Mouse (Mus musculus) fibroblast of lung, adult 2 months (primary cell): ENCODE measurements around the gene Fli1.

Source experiments
- DNase-seq: peaks from one replicate; pipeline ENCODE4 v3.0.0-alpha.2; 2011; ENCODE audit warnings: low read depth

Gene Fli1

DNA sequence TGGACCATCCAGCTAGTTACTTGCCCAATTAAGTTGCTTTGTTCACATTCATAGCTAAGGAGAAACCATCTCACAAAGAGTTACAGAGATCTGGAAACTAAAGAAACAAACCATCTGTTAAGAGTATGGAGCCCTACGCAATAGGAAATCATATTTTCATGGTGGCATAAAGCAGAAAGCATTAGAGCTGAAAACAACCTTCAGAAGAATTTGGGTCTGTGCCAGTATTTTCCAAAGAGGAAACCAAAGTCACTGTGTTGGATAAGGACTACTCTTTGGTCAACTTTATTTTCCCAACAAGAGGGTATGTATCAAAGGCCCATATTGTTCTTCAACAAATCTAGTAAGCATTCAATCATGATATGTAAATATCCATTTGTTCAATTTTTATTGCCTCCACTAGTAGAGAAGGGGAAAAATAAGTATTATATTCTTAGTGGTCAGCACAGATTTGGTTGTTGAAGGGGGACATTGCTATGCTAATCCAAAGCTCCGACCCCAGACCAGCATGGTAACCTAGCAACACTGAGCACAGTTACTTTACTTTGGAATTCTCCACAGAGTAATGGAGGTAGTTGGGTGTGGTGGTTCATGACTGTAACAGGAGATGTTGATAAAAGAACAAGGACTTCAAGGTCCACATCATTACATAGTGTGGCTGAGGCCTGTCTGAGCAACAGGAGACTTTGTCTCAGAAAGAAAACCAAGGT, 20.0 kb downstream of the Fli1 start:
- DNase-seq: no peak

DNA sequence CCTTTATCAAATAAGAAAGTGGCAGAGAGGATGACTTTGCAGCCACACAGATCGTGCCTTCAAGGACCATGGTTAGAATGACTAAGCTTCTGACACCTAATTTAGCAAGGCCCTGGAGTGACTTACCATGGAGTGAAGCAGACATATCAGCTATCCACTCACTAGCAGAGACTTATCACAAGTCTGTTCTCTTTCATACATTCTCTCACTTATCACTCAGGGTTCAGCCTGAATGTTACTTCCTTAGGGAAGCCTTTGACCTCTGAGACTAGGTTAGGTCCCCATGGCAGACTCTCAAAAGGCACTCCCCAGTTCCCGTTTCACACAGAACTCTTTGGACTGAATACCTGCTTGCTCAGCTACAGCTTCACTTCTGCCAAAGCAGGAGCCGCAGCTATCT, 21.3 kb downstream of the Fli1 start:
- no peak for DNase-seq

DNA sequence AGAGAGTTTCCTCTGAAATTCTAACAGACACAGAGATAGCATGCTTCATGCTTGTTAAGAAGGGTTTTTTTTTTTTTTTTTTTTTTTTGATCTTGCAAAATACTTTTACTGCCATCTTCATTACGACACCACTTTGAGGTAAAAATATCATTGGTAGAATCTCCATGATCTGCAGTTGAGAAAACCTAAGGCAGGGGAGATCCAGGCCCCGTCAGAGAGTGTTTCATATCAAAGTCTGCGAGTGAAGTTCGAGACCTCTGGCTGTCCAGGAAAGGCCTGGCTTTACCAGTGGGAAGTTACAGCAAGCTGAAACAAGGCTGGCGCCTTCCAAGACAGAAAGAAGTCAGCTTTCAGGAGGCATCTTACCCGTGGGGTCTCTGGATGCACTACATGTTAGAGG, 21.8 kb downstream of the Fli1 start:
- DNase-seq: no peak

DNA sequence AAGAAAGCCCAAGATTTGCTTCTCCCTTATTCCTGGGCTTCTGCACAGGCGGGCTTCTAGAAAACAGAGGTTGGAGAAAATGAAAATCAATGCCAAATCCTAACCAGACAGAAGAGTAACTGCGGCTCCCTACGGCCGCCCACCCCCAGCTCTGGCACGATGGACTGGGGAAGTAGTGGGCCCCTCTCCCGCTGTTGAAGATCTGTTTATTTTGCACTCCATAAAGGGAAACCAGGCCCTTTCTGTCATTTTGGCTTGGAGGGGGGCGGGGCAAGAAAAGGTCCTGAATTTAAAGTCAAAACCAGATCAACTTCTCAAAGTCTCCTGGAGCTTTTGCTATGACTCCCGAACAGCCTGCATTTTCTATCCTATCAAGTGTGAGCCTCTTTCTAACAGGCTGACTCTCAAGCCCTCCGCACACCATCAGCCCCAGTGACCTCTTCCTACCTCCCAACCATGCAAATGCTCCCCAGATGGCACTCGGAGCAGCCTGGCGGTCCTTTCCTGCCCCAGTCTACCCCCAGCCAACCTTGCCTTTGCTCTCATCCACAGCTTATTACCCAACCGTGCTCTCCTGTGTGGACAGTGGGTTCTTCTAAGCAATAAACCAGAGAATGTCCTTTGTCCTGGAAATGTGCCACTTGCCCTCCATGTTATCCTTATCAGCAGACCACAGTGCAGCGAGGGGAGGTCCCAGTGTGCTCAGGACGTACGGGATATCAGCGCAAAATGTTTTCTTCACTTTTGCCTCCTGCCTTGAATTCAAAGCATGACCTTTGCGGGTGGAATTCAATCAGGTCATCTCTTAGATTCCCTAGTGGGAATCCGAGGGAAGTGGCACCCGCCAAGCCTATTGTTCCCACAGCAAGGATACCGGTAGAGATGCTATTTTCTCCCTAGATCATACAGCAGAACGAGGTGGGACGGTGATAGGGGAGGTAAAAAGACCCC, 23.3 kb downstream of the Fli1 start:
- no peak for DNase-seq

DNA sequence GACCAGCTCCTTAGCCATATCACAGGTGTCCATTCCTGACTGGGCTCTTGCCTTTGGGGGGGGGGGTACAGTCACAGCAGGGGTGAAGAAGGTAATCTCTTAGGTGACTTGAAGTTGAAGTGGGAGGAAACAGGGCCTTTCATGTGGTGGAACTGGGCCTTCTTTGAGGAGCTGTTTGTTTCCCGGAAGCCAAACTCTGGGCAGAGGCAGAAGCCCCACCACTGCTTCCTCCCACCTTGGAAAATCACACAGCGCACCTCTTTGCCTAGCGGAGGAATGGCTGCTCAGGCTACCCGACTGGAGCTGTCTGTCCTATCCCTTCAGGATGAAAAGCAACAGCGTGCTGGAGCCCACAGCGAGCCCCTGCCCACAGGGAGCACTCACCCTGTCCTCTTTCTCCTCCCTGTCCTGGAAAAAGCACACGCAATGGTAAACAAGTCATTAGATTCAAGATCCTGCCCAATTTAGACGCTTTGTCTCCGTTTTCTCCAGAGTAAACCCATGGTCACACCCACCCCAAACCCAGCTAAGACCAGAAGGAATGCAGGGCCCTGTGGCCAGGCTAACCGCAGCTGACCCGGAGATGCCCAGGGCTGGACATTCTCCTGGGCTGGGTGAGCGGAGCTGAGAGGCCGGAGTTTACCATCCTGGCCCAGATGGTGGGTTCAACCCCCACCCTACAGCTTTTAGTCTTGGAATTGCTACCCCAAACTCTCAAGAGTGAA, 24.1 kb downstream of the Fli1 start:
- DNase-seq: peak; percentile 64

DNA sequence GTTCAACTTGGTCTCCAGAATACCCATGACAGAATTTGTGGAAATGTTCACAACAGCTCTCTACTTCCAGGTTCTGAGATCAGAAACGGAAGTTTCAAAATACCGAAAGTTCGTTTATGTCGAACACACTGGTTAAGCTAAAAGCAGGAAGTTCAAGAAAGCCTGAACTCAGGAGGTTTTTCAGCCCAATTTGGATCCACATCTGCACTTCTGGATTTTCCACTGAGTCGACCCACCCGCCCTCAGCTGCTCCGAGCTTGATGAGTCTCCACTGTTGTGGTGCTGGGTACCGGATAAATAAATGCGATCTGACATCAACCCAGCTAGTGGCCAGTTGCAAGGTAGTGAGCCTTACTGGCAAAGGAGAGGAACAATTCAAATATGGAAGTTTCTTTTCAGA, 26.0 kb downstream of the Fli1 start:
- DNase-seq: no peak

DNA sequence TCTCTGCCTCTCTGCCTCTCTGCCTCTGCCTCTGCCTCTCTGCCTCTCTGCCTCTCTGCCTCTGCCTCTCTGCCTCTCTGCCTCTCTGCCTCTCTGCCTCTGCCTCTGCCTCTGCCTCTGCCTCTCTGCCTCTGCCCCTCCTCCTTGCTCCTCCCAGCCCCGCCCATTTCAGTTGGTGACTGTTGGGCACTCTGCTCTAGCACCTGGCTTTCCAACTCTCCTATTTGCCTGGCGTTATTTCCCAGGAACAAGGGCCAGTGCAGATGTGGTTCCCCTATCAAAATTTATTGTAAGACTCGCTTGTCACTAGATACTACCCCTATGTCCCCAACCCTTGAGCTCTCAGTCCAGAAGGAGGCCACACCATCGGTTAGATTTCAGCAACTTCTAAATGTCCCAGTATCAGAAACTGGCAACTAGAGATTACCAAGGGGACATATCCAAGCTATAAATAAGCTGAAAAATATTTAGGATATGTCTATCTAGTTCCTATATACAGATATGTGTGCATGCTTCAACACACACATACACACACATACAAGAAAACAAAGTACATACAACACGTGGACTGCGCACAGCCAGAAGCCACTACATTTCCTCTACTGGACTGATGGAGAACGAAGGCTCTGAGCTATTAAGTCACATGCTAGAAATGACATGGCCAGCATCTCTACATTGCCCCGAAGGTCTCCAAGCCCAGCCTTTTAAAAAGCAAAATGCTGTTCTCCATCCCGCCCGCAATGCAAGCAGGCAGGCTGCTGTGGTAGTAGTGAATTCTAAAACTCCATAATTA, 26.6 kb downstream of the Fli1 start:
- DNase-seq: no peak

DNA sequence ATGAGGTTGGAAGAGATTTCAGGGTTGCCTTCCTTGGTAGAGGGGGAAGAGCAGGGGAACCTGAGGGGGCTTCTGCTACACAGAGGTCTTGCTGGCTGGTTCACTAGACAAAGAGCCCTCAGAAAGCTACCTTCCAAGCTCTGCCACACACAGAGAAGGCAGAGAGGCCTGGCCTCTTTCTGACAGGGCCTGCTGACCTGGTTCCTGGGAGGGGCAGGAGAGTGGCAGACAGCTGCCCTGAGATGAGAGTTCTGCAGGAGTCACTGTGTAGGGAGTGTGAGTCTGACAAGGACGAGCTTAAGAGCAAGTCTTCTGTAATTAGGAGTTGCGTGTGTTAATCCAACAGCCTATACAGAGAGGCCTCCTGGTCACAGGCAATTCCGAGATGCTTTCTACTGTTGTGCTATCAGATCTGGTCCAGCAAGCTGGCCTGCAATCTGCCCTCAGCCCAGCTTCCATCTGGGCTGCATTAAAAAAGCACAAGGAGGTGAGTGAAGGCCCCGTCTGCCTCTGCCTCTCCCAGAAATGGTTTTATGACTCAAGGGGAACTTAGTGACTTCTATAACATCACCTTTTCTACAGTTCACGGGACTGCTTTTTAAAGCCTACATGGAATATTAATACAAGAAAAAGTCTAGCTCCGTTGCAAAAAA, 28.1 kb downstream of the Fli1 start:
- no peak for DNase-seq

DNA sequence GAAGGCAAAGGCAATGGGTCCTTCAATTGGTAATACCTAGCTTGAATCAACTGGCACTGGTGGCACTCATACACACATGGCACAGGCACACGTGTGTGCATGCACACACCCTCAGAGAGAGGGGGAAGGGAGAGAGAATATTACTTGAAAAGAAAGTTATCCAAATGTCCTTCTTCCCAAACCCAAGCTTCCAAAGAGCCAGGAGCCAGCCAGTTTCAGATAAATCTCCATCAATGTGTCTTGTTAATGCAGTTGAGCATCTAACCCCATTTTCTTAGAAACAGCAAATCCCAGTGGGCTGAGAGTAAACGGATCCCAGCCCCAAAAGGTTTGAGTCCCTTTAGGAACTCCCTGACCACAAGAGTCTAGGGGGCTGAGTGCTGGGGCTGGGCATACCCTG, 29.2 kb downstream of the Fli1 start:
- no peak for DNase-seq

DNA sequence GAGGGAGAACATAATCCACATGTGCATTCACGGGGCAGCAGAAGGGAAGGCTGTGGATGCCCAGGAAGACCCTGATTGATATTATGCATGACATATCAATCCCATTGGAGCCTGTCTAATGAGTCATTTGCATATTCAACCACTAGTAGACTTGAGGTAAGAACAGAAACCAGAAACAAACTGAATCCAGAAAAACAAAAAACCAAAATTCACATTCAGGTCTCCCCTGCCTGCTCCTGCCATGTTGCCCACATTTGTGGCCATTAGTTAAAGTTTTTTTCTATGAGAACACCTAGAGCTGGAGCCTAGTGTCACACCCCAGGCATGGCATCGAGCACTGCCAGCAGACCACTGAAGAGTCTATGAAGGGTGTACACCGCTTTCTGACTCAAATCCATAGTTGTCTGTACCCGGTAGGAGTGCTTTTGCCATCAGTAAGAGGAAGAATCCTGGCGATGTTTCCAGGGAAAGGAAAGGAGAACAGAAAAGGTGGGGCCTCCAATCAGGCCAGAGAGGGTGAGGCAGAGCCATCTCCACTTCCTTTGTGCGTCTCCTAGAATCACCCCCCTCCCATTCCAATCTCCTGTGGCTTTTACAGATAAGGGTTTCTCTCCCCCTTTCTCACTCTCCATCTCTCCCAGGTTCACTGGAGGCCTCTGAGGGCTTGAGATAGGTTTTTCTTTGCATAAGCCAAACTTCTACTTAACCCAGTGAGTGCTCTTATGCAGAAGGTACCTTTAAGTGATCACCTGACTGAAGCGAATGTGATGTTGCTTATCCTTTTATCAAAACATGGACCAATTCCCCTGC, 32.0 kb downstream of the Fli1 start:
- DNase-seq: no peak

DNA sequence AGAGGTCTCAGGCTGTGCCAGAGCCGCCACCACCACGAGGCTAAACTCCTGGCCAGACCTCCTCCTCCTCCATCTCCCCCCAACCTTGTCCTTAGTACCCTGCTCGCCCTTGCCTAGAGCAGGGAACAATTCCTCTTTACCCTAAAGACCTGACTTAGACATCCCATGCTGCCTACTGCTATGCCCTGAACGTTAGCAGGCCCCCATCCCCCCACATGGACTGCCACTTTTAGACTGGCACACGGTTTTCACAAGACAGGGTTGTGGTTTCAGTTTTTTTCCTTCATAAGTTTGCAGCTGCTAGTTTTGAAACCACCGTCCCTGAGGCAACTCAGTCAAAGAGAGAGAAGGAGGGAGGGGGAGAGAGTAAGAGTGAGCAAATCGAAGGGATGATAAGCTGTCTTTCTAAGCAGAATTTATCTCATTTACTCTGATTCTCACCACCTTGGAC, 32.9 kb downstream of the Fli1 start:
- DNase-seq: no peak

DNA sequence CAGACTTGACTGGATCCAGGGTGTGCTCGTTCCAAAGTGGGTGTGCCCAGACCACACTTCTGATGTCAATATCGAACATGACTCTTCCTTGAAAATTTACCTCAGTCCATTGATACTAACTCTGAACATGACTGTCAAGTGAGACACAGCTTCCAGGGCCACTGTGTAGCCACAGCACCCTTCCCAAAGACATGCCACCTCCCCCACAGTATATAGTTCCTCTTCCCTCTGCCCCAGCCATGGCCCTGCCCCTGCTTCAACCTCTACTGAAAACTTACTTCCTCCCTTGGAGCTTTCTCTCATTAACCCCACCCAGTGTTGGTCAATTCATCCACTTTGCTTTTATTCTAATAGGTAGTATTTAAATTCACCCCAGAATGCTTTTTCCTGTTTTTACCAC, 34.0 kb downstream of the Fli1 start:
- no peak for DNase-seq

DNA sequence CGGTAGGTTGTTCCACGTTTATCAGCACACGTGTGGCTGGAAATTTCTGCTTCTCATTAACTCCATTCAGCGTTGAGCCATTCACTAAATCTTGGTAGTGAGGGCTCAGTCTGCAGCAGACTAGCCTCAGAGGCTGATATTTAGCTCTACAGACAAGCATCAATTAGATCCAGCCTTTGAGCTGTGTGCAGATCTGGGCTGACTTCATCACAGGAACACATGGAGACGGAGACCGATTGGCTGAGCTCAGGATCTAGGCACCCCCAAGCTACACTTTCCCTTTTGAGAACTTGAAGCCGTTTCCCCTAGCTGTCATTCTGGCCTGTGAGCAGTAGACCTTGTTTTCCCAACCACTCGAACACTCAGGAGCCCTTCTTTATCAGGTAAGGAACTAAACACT, 34.5 kb downstream of the Fli1 start:
- no peak for DNase-seq

DNA sequence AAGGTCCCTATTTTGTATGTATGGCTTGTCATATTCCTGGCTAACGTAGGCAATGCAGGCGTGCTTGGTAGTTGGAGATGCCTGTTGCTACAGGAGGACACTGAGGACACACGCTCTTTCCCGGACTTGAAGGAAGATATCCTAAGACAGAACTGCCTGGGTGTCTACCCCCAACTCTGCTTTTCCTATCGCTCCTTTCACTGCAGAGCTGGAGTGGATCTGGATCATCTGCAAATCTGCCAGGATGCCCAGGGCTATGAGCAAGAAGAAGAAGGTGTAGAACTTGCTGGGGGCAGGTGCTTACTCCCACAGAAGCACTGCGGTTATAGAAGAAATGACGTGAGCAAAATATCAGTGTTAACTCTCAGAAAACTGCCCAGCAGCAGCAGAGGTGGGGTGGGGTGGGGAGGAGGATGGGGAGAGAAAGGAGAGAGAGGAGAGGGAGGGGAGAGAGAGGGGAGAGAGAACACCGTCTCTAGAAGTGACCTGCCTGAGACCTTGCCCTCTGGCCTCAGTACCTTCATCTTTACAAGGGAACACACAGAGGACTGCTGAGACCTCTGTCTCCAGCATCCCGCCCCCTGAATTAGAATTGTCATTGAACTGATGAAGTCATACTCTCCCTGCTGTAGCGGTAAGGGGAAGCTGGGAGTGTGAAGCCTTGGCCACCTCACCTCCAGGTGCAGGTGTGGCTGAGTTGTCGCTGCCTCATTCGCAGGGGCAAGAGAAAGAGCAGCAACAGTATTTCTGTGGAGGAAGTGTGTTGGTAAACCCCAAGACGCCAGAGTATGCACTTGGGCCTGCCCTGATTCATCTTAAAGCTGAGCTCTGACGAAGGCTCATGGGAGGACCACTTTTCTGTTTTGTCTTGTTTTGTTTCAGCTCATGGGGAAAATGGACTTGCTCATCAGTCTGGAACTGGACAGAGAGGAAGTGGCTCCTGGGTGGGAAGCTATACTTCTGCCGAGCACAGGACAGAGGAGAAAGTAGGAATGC, 35.5 kb downstream of the Fli1 start:
- DNase-seq: no peak

DNA sequence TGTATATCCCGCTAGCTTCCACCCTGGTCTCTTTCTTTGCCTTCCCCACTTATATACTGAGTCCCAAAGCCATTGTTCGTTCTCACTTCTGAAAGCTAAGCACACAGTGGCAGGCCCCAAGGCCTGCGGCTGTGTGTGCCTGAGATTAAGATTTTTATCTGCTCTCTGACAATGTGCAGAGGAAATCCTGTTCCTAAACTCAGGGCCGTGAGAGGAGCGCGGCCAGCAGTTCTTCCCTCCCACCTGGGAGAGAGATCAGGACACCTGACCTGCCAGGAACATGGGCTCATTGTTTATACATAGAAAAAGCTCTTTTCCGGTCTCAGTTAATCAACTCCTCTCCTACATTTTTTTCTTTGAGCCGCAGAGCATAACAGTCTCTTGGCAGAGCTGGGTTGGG, 36.5 kb downstream of the Fli1 start:
- DNase-seq: no peak

DNA sequence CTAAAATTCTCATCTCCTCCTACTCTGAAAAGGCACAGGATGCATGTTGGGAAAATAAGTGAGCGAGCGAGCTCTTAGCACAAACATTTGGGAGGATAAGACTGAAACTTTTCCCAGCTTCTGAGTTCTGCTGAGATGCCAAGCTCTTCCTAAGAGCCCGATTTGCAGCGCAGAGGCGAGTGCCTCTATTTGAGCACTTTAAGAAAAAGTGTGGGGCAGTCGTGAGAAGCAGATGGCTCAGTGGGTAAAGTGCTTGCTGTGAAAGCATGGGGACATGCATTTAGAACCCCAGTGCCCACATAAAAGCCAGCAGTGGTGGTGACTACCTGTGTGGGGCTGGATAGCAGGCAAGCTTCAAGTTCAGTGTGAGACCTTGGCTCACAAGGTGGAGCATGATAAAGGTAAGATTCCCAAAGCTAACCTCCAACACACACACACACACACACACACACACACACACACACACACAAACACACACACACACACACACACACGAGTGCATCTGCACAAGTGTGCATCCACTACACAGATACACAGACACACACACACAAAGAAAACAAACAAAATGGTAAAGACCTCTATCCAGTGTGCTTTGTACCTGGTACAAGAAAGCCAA, 37.1 kb downstream of the Fli1 start:
- DNase-seq: no peak

DNA sequence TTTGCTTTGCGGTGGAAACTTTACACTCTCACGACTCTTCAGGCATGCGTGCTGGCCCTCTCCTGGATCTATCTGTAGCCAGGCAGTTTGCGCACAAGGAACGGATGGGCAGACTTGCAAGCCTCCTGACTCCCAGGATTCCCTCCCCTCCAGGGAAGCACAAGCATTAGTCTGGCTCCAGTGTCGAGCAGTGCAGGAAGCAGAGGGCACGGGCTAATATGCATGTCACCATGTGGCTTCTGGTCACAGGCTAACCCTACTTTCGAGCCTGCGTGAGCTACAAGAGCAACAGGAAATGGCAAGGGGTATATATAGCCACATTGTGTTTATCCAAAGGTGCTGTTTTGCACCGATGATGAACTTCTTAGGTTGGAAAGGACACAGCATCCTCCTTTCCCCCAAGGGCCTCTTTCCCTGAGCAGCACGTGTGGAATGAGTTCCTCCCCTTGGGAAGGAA, 38.6 kb downstream of the Fli1 start:
- no peak for DNase-seq

DNA sequence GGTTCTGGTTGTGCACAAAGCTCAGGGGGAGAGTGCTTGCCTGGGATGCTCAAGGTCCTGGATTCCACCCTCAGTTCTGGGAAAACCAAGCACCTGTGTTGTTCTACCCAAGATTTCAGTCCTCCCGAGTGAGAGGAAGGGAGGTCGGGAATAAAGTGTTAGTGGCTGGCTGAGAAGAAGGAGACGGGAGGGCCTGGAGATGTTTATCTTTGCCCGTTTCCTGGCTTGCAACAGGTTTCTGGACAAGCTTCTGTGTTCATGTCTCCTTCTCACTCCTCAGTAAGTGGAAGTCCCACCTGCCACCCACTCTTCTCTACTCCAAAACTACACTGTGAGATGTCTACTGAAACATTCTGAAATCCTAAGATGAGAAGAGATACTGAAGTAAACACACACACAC, 39.2 kb downstream of the Fli1 start:
- DNase-seq: no peak
